Mouse (Mus musculus): ENCODE results near the gene Stpg3. TPM values are rescaled to one million over a fixed set of nuclear protein-coding genes. Genes with fewer than 3 reads are reported as not detected.

Stpg3 gene
- total RNA-seq, 1 experiment from 2014 or later: not detected

GRCm38 (mm10) chr2:25203631-25204214, 10.7 kb downstream of the Stpg3 start:
- DNase-seq: no peak

GRCm38 (mm10) chr2:25200631-25201030, 13.8 kb downstream of the Stpg3 start:
- DNase-seq: no peak

GRCm38 (mm10) chr2:25197946-25198345, 16.5 kb downstream of the Stpg3 start:
- DNase-seq: no peak

- DNase-seq: no peak
Measured at GRCm38 (mm10) chr2:25197191-25197590, 17.2 kb downstream of the Stpg3 start.

- DNase-seq: peak; percentile 78
Measured at GRCm38 (mm10) chr2:25196172-25196954, 18.1 kb downstream of the Stpg3 start, which contains the start of gene Tor4a. Gene Tor4a, minus strand, starts transcription at chr2:25196886.

- DNase-seq: peak; percentile 69
Measured at GRCm38 (mm10) chr2:25195211-25196156, 19.0 kb downstream of the Stpg3 start.

GRCm38 (mm10) chr2:25194486-25195171, 19.8 kb downstream of the Stpg3 start:
- no peak for DNase-seq

- DNase-seq: no peak
Measured at GRCm38 (mm10) chr2:25194006-25194405, 20.4 kb downstream of the Stpg3 start.

- DNase-seq: peak; percentile 77
Measured at GRCm38 (mm10) chr2:25193330-25193770, 21.1 kb downstream of the Stpg3 start.

- no peak for DNase-seq
Measured at GRCm38 (mm10) chr2:25187841-25188240, 26.6 kb downstream of the Stpg3 start.

GRCm38 (mm10) chr2:25186575-25186930, 27.9 kb downstream of the Stpg3 start:
- no peak for DNase-seq

- DNase-seq: peak; percentile 49
Measured at GRCm38 (mm10) chr2:25185625-25186574, 28.5 kb downstream of the Stpg3 start.

- no peak for DNase-seq
Measured at GRCm38 (mm10) chr2:25184496-25184895, 29.9 kb downstream of the Stpg3 start.

- no peak for DNase-seq
Measured at GRCm38 (mm10) chr2:25183336-25183735, 31.1 kb downstream of the Stpg3 start.

- no peak for DNase-seq
Measured at GRCm38 (mm10) chr2:25182664-25183063, 31.8 kb downstream of the Stpg3 start.

- no peak for DNase-seq
Measured at GRCm38 (mm10) chr2:25181891-25182397, 32.5 kb downstream of the Stpg3 start.

GRCm38 (mm10) chr2:25180973-25181890, 33.2 kb downstream of the Stpg3 start:
- peak; percentile 26 for DNase-seq

GRCm38 (mm10) chr2:25180478-25180903, 33.9 kb downstream of the Stpg3 start, which contains the start of gene Nrarp:
Gene Nrarp, plus strand, starts transcription at chr2:25180758.
- peak; percentile 91 for DNase-seq

- no peak for DNase-seq
Measured at GRCm38 (mm10) chr2:25179566-25180217, 34.7 kb downstream of the Stpg3 start.
